Mouse (Mus musculus) liver, embryonic 11.5 days (tissue): Measurements from ENCODE around the gene G6pc2. TPM values are rescaled to one million over a fixed set of nuclear protein-coding genes. Genes with fewer than 3 reads are reported as not detected.
A peak's percentile ranks its signal among the peaks of the same experiment; 100 is the strongest.

Source experiments
- ATAC-seq: fragments of 200-750 bp; cut with Nextera tagmentation; replicated peaks from 2 replicates; pipeline ENCODE4 v1.8.0; 2017; ENCODE audit warnings: moderate number of reproducible peaks, mild to moderate bottlenecking, moderate TSS enrichment, moderate library complexity; ENCODE audit not compliant: low FRiP score
- DNase-seq: peaks from one replicate; pipeline ENCODE4 v3.0.0-alpha.2; 2017; ENCODE audit warnings: low spot score
- H3K27ac ChIP-seq: fragments of 300-500 bp; sonication (generic); 2 replicates; pipeline ENCODE4 v1.5.1; 2014; ENCODE audit warnings: mild to moderate bottlenecking, low read depth, low read length, control low read depth
- H3K27me3 ChIP-seq: fragments of 300-500 bp; sonication (generic); replicated peaks from 2 replicates; pipeline ENCODE4 v1.6.1; 2014; ENCODE audit warnings: low read length, mixed read lengths; ENCODE audit not compliant: control insufficient read depth, insufficient read depth
- H3K36me3 ChIP-seq: fragments of 300-500 bp; sonication (generic); 2 replicates; pipeline ENCODE4 v1.6.1; 2014; ENCODE audit warnings: mild to moderate bottlenecking, low read length, moderate library complexity, mixed read lengths; ENCODE audit not compliant: control insufficient read depth, insufficient read depth
- H3K4me1 ChIP-seq: fragments of 300-500 bp; sonication (generic); replicated peaks from 2 replicates; pipeline ENCODE4 v1.6.1; 2014; ENCODE audit warnings: low read length, mixed read lengths; ENCODE audit not compliant: control insufficient read depth, insufficient read depth
- H3K4me2 ChIP-seq: fragments of 300-500 bp; sonication (generic); 2 replicates; pipeline ENCODE4 v1.6.1; 2014; ENCODE audit warnings: mild to moderate bottlenecking, control low read depth, moderate library complexity
- H3K4me3 ChIP-seq: fragments of 300-500 bp; sonication (generic); 2 replicates; pipeline ENCODE4 v1.5.1; 2014; ENCODE audit warnings: low read depth, low read length, control low read depth
- H3K9ac ChIP-seq: fragments of 300-500 bp; sonication (generic); 2 replicates; pipeline ENCODE4 v1.6.1; 2014; ENCODE audit warnings: low read depth, low read length, control low read depth
- H3K9me3 ChIP-seq: fragments of 300-500 bp; sonication (generic); 2 replicates; pipeline ENCODE4 v1.6.1; 2016; ENCODE audit warnings: low read length, inconsistent platforms, mixed read lengths; ENCODE audit not compliant: control insufficient read depth
- WGBS: fragments of 180-500 bp; shearing (Covaris S2); extraction: QIAGEN DNeasy Blood & Tissue Kit; methylation state at CpG from one replicate; pipeline ENCODE4 v1.1.7; 2014; 5-methylcytosine and 5-hydroxymethylcytosine counted together
- polyA plus RNA-seq: library from polyadenylated mRNA; unstranded; fragments of >200 nt; fragmentation: Nextera tagmentation; extraction: Ambion mirVana; gene quantifications from 2 replicates; pipeline ENCODE4 v1.2.1, GENCODE M21; 2014

The G6pc2 gene
- polyA plus RNA-seq, 1 experiment from 2014 or later = not detected

DNA sequence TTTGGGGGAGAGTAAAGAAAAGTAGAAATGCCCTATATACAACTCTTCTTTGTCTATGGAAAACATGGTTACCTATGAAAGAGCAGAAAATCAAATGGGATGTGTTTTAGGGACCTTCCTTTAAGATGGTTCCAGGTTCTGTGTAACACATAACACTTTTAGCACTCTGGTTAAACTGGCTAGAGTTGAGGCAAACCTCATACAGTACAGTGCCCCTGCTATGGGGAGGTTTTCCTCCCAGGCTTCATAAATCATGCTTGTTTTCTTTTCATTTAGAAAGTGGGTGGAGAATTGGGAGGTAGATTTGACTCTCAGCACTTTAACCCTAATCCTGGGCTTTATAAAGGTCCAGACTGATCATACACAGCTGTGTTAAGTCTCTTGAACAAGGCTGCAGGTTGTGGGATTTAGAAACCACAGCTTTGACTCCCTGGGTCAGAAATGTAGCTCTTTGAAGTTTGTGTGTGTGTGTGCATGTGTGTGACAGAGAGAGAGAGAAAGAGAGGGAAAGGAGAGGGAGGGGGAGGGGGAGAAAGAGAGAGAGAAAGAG is 53.3 kb downstream of the G6pc2 start:
- no peak overlapping the region for H3K9ac ChIP-seq
- ATAC-seq = no peak
- H3K4me2 ChIP-seq = no peak overlapping the region
- H3K27ac ChIP-seq = no peak overlapping the region
- no peaks in the 10 kb centered on the region for H3K27me3 ChIP-seq
- DNase-seq = no peak
- no peaks in the 10 kb centered on the region for H3K36me3 ChIP-seq
- H3K9me3 ChIP-seq = no peaks in the 10 kb centered on the region
- no peaks in the 10 kb centered on the region for H3K4me1 ChIP-seq
- H3K4me3 ChIP-seq = no peak overlapping the region

DNA sequence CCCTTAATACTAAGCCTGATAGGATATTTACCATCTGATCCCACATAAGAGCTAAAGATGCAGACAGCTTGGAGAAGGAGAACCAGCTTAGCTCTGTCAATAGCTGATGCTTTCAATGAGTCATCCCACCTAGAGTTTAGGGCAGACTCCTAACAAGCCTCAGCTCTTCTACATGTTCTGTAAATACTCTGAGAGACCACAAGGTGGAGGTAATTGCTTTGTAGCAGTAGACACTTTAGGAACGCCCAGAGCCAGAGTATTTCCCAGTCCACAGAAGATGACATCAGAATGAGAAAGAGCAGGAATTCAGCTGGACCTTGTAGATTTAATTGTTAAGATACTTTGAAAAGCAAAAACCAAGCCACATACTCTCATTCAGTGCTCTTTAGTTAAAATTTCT is 65.0 kb downstream of the G6pc2 start:
- Histone ChIP-seq H3K4me3 (no peak overlapping the region), H3K4me2 (no peak overlapping the region), H3K9me3 (no peaks in the 10 kb centered on the region), H3K9ac (no peak overlapping the region), H3K36me3 (no peaks in the 10 kb centered on the region), H3K4me1 (no peaks in the 10 kb centered on the region), H3K27ac (no peak overlapping the region), H3K27me3 (no peaks in the 10 kb centered on the region)
- WGBS = 6% methylated on average over 1 of the region's 1 CpGs
- ATAC-seq (0 out of 2 replicates have a peak, but pooled peaks have one; percentile 45), DNase-seq (no peak)

Other genes with a start within 250 kb of the G6pc2 start
- gene Nostrin, start 75.3 kb upstream of the G6pc2 start, polyA plus RNA-seq = 18.3 and 18.8 TPM in 2 replicates
- 174 and 178 TPM in 2 replicates for gene Spc25, start 4.9 kb upstream of the G6pc2 start, polyA plus RNA-seq
- gene Abcb11, start 131.5 kb downstream of the G6pc2 start, polyA plus RNA-seq = 1.0 and 1.2 TPM in 2 replicates
- 0.05 TPM in 1 of 2 replicates, not detected in the other for gene Dhrs9, start 169.4 kb downstream of the G6pc2 start, polyA plus RNA-seq